Comparison of ENCODE assay signal across 8 mouse cellular contexts in the genomic region with DNA sequence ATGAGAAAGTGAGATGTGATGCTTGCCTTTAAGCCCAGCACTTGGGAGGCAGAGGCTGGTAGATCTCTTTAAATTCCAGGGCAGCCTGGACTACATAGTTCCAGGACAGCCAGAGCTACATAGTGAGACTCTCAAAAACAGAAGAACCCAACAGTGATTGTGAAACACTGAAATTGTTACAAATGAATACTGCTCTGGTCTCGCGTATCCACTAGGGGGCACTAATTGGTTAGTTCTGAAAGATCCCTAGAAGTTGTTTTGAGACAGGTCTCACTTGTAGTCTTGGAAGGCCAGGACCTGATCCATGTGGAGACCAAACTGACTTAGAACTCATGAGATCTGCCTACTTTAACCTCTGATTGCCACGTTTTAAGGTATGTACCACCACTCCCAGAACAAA. TPM values are rescaled to one million over a fixed set of nuclear protein-coding genes. Genes with fewer than 3 reads are reported as not detected.
A peak's percentile ranks its signal among the peaks of the same experiment; 100 is the strongest.
DNase-seq lines count a peak whose midpoint lies in the region; ATAC-seq and TF ChIP-seq lines count a peak whose summit lies in the region.

No protein-coding gene starts in this region.

- ATAC-seq in hindbrain, embryonic 11.5 days (ENCODE audit: low FRiP score): peak; percentile 50; the same call in 1 of the 2 replicates
- peak; percentile 41; the same call in 1 of the 2 replicates for ATAC-seq in lung, embryonic 15.5 days (ENCODE audit: borderline replicate concordance, extremely low read depth, low FRiP score, low TSS enrichment)

- H3K4me2 ChIP-seq in hindbrain, embryonic 11.5 days (replicated peaks; ENCODE audit: low read depth, low read length): no peak overlapping the region
- no peak overlapping the region for H3K4me2 ChIP-seq in lung, embryonic 15.5 days

- TF ChIP-seq POLR2A in MEL (IDR thresholded peaks at IDR 0.05; ENCODE audit: control insufficient read depth in 1 of 2, insufficient read depth in 1 of 2, low read depth in 1 of 2, low read length in 2 of 2, poor library complexity in 1 of 2): 0 out of 4 replicates have a peak, but pooled peaks of 1 of the 2 experiments have one; percentile 15

- H3K9ac ChIP-seq in MEL (ENCODE audit: control insufficient read depth, low read depth, low read length, poor library complexity, severe bottlenecking): no peak overlapping the region
- no peak overlapping the region for H3K9ac ChIP-seq in hindbrain, embryonic 11.5 days (ENCODE audit: low read depth, low read length)
- H3K9ac ChIP-seq in lung, embryonic 15.5 days: no peak overlapping the region

- no peak for TF ChIP-seq EP300 in MEL (IDR thresholded peaks at IDR 0.05; ENCODE audit: low read depth in 1 of 2, low read length in 2 of 2)

- 0% methylated on average over 3 of the region's 3 CpGs for WGBS in hindbrain, embryonic 11.5 days
- 1% methylated on average over 3 of the region's 3 CpGs for WGBS in lung, embryonic 15.5 days

- H3K36me3 ChIP-seq in MEL (ENCODE audit: control insufficient read depth in 1 of 2, insufficient read depth in 2 of 2, low read length in 2 of 2): peaks cover 7 to 12% of the 10 kb centered on the region in 2 experiments
- H3K36me3 ChIP-seq in hindbrain, embryonic 11.5 days (ENCODE audit: control insufficient read depth, insufficient read depth, low read length): 0 out of 2 replicates have a peak, but pooled peaks cover 3% of the 10 kb centered on the region
- H3K36me3 ChIP-seq in lung, embryonic 15.5 days: peaks cover 40% of the 10 kb centered on the region

- H3K27ac ChIP-seq in MEL (ENCODE audit: control insufficient read depth, low read depth, low read length): no peak overlapping the region
- no peak overlapping the region for H3K27ac ChIP-seq in hindbrain, embryonic 11.5 days (ENCODE audit: low read depth, low read length)
- H3K27ac ChIP-seq in lung, embryonic 15.5 days: no peak overlapping the region

- H3K4me1 ChIP-seq in MEL (ENCODE audit: control insufficient read depth in 1 of 2, insufficient read depth in 2 of 2, low read length in 2 of 2): peaks cover 4 to 6% of the 10 kb centered on the region in 2 experiments; a peak in 3 of 4 replicates
- no peaks in the 10 kb centered on the region; the same call in 1 of the 2 replicates for H3K4me1 ChIP-seq in hindbrain, embryonic 11.5 days (replicated peaks; ENCODE audit: control insufficient read depth, insufficient read depth, low read length)
- peaks cover 7% of the 10 kb centered on the region for H3K4me1 ChIP-seq in lung, embryonic 15.5 days

- peaks cover 7% of the 10 kb centered on the region for H3K79me2 ChIP-seq in MEL (ENCODE audit: control insufficient read depth, insufficient read depth, low read length, poor library complexity)

- peak; percentile 84 for DNase-seq in MEL (ENCODE audit: low read depth, low spot score)
- peak; percentile 55 for DNase-seq in c-Kit-positive CD71-positive TER-119-positive erythroid progenitor cells, embryonic 14.5 days (ENCODE audit: low spot score)
- DNase-seq in fibroblast of lung, adult 2 months (ENCODE audit: low read depth): peak; percentile 63
- peak; percentile 86 for DNase-seq in hindbrain, embryonic 11.5 days (ENCODE audit: low spot score)
- DNase-seq in layer of hippocampus, adult 8-10 months (ENCODE audit: low spot score in 2 of 2): peak; percentile 62 to 80
- peak; percentile 93 for DNase-seq in retina, embryonic 14.5 days (ENCODE audit: low spot score)
- no peak for DNase-seq in ovary, postnatal 10 days (ENCODE audit: low spot score)

- TF ChIP-seq RAD21 in MEL (IDR thresholded peaks at IDR 0.05; ENCODE audit: low read depth, low read length): peak; percentile 73

- H3K27me3 ChIP-seq in MEL (ENCODE audit: control insufficient read depth in 1 of 2, insufficient read depth in 2 of 2, low read length in 2 of 2): no peaks in the 10 kb centered on the region
- no peaks in the 10 kb centered on the region for H3K27me3 ChIP-seq in hindbrain, embryonic 11.5 days (ENCODE audit: control insufficient read depth, insufficient read depth, low read length)
- no peaks in the 10 kb centered on the region for H3K27me3 ChIP-seq in lung, embryonic 15.5 days

- H3K4me3 ChIP-seq in MEL (ENCODE audit: control insufficient read depth in 1 of 2, insufficient read depth in 1 of 2, low read depth in 2 of 2, low read length in 2 of 2): no peak overlapping the region
- H3K4me3 ChIP-seq in hindbrain, embryonic 11.5 days (ENCODE audit: low read depth, low read length): no peak overlapping the region
- no peak overlapping the region for H3K4me3 ChIP-seq in lung, embryonic 15.5 days

- peak; percentile 27 to 77 (median 77); a peak in 5 of 6 replicates for TF ChIP-seq CTCF in MEL (IDR thresholded peaks at IDR 0.05 in 2 of 3, conservative IDR thresholded peaks at IDR 0.05 in 1 of 3; ENCODE audit: control insufficient read depth in 1 of 3, insufficient read depth in 1 of 3, low read depth in 2 of 3, low read length in 3 of 3, poor library complexity in 1 of 3, severe bottlenecking in 1 of 3)

- H3K9me3 ChIP-seq in MEL (replicated peaks; ENCODE audit: insufficient read depth, low read length): no peaks in the 10 kb centered on the region
- no peaks in the 10 kb centered on the region for H3K9me3 ChIP-seq in hindbrain, embryonic 11.5 days (ENCODE audit: control insufficient read depth, low read length)
- no peaks in the 10 kb centered on the region for H3K9me3 ChIP-seq in lung, embryonic 15.5 days

TF ChIP-seq in MEL, 35 proteins besides CTCF, POLR2A, EP300 and RAD21:
- TF ChIP-seq GABPA (IDR thresholded peaks at IDR 0.05; ENCODE audit: low read depth, low read length): no peak
- TF ChIP-seq POLR2AphosphoS2 (IDR thresholded peaks at IDR 0.05; ENCODE audit: low read length): 0 out of 2 replicates have a peak, but pooled peaks have one; percentile 12
- TF ChIP-seq SMC3 (IDR thresholded peaks at IDR 0.05; ENCODE audit: low read depth, low read length): peak; percentile 69
- no peak for TF ChIP-seq MEF2A (IDR thresholded peaks at IDR 0.05; ENCODE audit: extremely low read depth, insufficient replicate concordance, low read depth, low read length, poor library complexity, severe bottlenecking)
- peak; percentile 53 for TF ChIP-seq ZC3H11A (IDR thresholded peaks at IDR 0.05; ENCODE audit: low read depth, low read length)
- no peak for TF ChIP-seq NRF1 (IDR thresholded peaks at IDR 0.05; ENCODE audit: insufficient read depth, low read depth, low read length, poor library complexity, severe bottlenecking)
- TF ChIP-seq JUND (IDR thresholded peaks at IDR 0.05; ENCODE audit: low read depth, low read length): no peak

RNA-seq across cellular contexts. Expression of a gene that starts 8.1 kb away (rescaled TPM):
- total RNA-seq in MEL (2012; rRNA removed): 82.3 and 85.8 TPM in 2 replicates
- polyA plus RNA-seq in MEL (2012; ENCODE audit: insufficient read depth in 1 of 2, insufficient read length in 2 of 2, low read depth in 1 of 2, low replicate concordance in 2 of 2, missing spikeins in 1 of 2): 100 to 1,000 TPM in 1 of 2 experiments, not detected in 1; 393 TPM
- polyA plus RNA-seq in hindbrain, embryonic 11.5 days (2014; fragmentation: Nextera tagmentation; extraction: Ambion mirVana): 168 and 173 TPM in 2 replicates
- total RNA-seq in layer of hippocampus, adult 8-10 months (2022): 100 to 1,000 TPM; 260 to 320 (median 270) TPM
- polyA plus RNA-seq in lung, embryonic 15.5 days (2015; fragmentation: Nextera tagmentation; extraction: Ambion mirVana): 102 and 109 TPM in 2 replicates

RNA-seq across cellular contexts. Expression of a gene that starts 12.5 kb away (rescaled TPM):
- total RNA-seq in MEL (2012; rRNA removed): 0.13 and 0.31 TPM in 2 replicates
- polyA plus RNA-seq in MEL (2012; ENCODE audit: insufficient read depth in 1 of 2, insufficient read length in 2 of 2, low read depth in 1 of 2, low replicate concordance in 2 of 2, missing spikeins in 1 of 2): 1 to 10 TPM in 1 of 2 experiments, not detected in 1; 1.1 TPM
- 40.2 and 41.0 TPM in 2 replicates for polyA plus RNA-seq in hindbrain, embryonic 11.5 days (2014; fragmentation: Nextera tagmentation; extraction: Ambion mirVana)
- total RNA-seq in layer of hippocampus, adult 8-10 months (2022): 100 to 1,000 TPM; 629 to 644 (median 642) TPM
- polyA plus RNA-seq in lung, embryonic 15.5 days (2015; fragmentation: Nextera tagmentation; extraction: Ambion mirVana): 32.5 and 34.1 TPM in 2 replicates

RNA-seq across cellular contexts. Expression of a gene that starts 17.1 kb away (rescaled TPM):
- total RNA-seq in MEL (2012; rRNA removed): 0.58 and 0.88 TPM in 2 replicates
- polyA plus RNA-seq in MEL (2012; ENCODE audit: insufficient read depth in 1 of 2, insufficient read length in 2 of 2, low read depth in 1 of 2, low replicate concordance in 2 of 2, missing spikeins in 1 of 2): 1 to 10 TPM in 1 of 2 experiments, not detected in 1; 3.4 TPM
- not detected in 2 replicates for polyA plus RNA-seq in hindbrain, embryonic 11.5 days (2014; fragmentation: Nextera tagmentation; extraction: Ambion mirVana)
- total RNA-seq in layer of hippocampus, adult 8-10 months (2022): 10 to 100 TPM in 1 of 4 experiments, not detected in 3; 25.6 TPM
- not detected in 2 replicates for polyA plus RNA-seq in lung, embryonic 15.5 days (2015; fragmentation: Nextera tagmentation; extraction: Ambion mirVana)

RNA-seq across cellular contexts. Expression of a gene that starts 17.2 kb away (rescaled TPM):
- total RNA-seq in MEL (2012; rRNA removed): 10.5 and 12.5 TPM in 2 replicates
- polyA plus RNA-seq in MEL (2012; ENCODE audit: insufficient read depth in 1 of 2, insufficient read length in 2 of 2, low read depth in 1 of 2, low replicate concordance in 2 of 2, missing spikeins in 1 of 2): 10 to 100 TPM in 1 of 2 experiments, not detected in 1; 18.8 TPM
- 3.2 and 4.3 TPM in 2 replicates for polyA plus RNA-seq in hindbrain, embryonic 11.5 days (2014; fragmentation: Nextera tagmentation; extraction: Ambion mirVana)
- total RNA-seq in layer of hippocampus, adult 8-10 months (2022): 100 to 1,000 TPM; 117 to 125 (median 121) TPM
- 3.0 and 3.1 TPM in 2 replicates for polyA plus RNA-seq in lung, embryonic 15.5 days (2015; fragmentation: Nextera tagmentation; extraction: Ambion mirVana)

RNA-seq across cellular contexts. Expression of a gene that starts 23.0 kb away (rescaled TPM):
- 0.56 and 0.73 TPM in 2 replicates for total RNA-seq in MEL (2012; rRNA removed)
- polyA plus RNA-seq in MEL (2012; ENCODE audit: insufficient read depth in 1 of 2, insufficient read length in 2 of 2, low read depth in 1 of 2, low replicate concordance in 2 of 2, missing spikeins in 1 of 2): 1 to 10 TPM in 1 of 2 experiments, not detected in 1; 1.2 TPM
- 1.0 and 1.3 TPM in 2 replicates for polyA plus RNA-seq in hindbrain, embryonic 11.5 days (2014; fragmentation: Nextera tagmentation; extraction: Ambion mirVana)
- 10 to 100 TPM; 18.2 to 23.0 (median 22.2) TPM for total RNA-seq in layer of hippocampus, adult 8-10 months (2022)
- 1.1 and 1.6 TPM in 2 replicates for polyA plus RNA-seq in lung, embryonic 15.5 days (2015; fragmentation: Nextera tagmentation; extraction: Ambion mirVana)

Comparison
In these comparisons a context has a peak if more than half of its experiments do, and no peak if none do; other contexts are left out.
1. RNA of a gene that starts 12.5 kb away (polyA plus RNA-seq): 40.2 to 41.0 TPM in hindbrain, embryonic 11.5 days and 32.5 to 34.1 TPM in lung, embryonic 15.5 days; 1.1 TPM in MEL; every median in the first group is over 10 times any median in the second.